Mouse (Mus musculus): ENCODE measurements around the gene Gm2a.

GRCm38 (mm10) chr11:55133204-55133603 lies 35.3 kb downstream of the Gm2a start:
- TF ChIP-seq EP300 (IDR thresholded peaks at IDR 0.05) (no peak), CTCF (IDR thresholded peaks at IDR 0.05) (no peak)
